Mouse (Mus musculus) bone marrow, adult 2 months (tissue): ENCODE results near the gene Col13a1.

Experiments
- CTCF ChIP-seq: fragments of 200-500 bp; IDR thresholded peaks from 2 replicates; pipeline ENCODE4 v1.5.1; 2011; ENCODE audit warnings: low read length, control low read depth; ENCODE audit not compliant: control insufficient read depth, insufficient read depth
- POLR2A ChIP-seq: fragments of 200-500 bp; IDR thresholded peaks from 2 replicates; pipeline ENCODE4 v1.6.1; 2011; ENCODE audit warnings: low read depth, mild to moderate bottlenecking, control low read depth, low read length, borderline replicate concordance; ENCODE audit not compliant: control insufficient read depth

GRCm38 (mm10) chr10:61827950-61828936 lies 150.7 kb downstream of the Col13a1 start:
- TF ChIP-seq POLR2A (no peak), CTCF (no peak)
